Mouse (Mus musculus) kidney, postnatal 0 days (tissue): ENCODE results near the gene Pitpnm3. TPM values are rescaled to one million over a fixed set of nuclear protein-coding genes. Genes with fewer than 3 reads are reported as not detected.
A peak's percentile ranks its signal among the peaks of the same experiment; 100 is the strongest.

Source experiments
- ATAC-seq: fragments of 200-750 bp; cut with Nextera tagmentation; replicated peaks from 2 replicates; pipeline ENCODE4 v1.8.0; 2017; ENCODE audit warnings: low read depth, moderate number of reproducible peaks, moderate TSS enrichment, moderate library complexity; ENCODE audit not compliant: low FRiP score
- DNase-seq: peaks from one replicate; pipeline ENCODE4 v3.0.0-alpha.2; 2016; ENCODE audit warnings: low spot score
- H3K27ac ChIP-seq: fragments of 300-500 bp; sonication (generic); 2 replicates; pipeline ENCODE4 v1.5.1; 2014; ENCODE audit warnings: mild to moderate bottlenecking
- H3K27me3 ChIP-seq: fragments of 300-500 bp; sonication (generic); 2 replicates; pipeline ENCODE4 v1.6.1; 2014; ENCODE audit warnings: low read length, mixed read lengths; ENCODE audit not compliant: insufficient read depth
- H3K36me3 ChIP-seq: fragments of 300-500 bp; sonication (generic); 2 replicates; pipeline ENCODE4 v1.6.1; 2014; ENCODE audit warnings: low read length, mixed read lengths; ENCODE audit not compliant: insufficient read depth
- H3K4me1 ChIP-seq: fragments of 300-500 bp; sonication (generic); replicated peaks from 2 replicates; pipeline ENCODE4 v1.6.1; 2014; ENCODE audit warnings: antibody characterized with exemption, low read length, mixed read lengths; ENCODE audit not compliant: insufficient read depth
- H3K4me2 ChIP-seq: fragments of 300-500 bp; sonication (generic); 2 replicates; pipeline ENCODE4 v1.6.1; 2014; ENCODE audit warnings: mild to moderate bottlenecking, low read length, moderate library complexity, mixed read lengths
- H3K4me3 ChIP-seq: fragments of 300-500 bp; sonication (generic); replicated peaks from 2 replicates; pipeline ENCODE4 v1.5.1; 2014; ENCODE audit warnings: low read depth, low read length
- H3K9ac ChIP-seq: fragments of 300-500 bp; sonication (generic); 2 replicates; pipeline ENCODE4 v1.6.1; 2014; ENCODE audit warnings: low read depth, low read length
- H3K9me3 ChIP-seq: fragments of 300-500 bp; sonication (generic); replicated peaks from 2 replicates; pipeline ENCODE4 v1.6.1; 2016; ENCODE audit warnings: low read length, inconsistent platforms, mixed read lengths
- CTCF ChIP-seq: IDR thresholded peaks from 2 replicates; pipeline ENCODE4 v1.5.1; 2016; ENCODE audit warnings: antibody characterized with exemption, low read depth, mild to moderate bottlenecking, moderate library complexity
- WGBS: fragments of 180-500 bp; shearing (Covaris S2); extraction: QIAGEN DNeasy Blood & Tissue Kit; methylation state at CpG from one replicate; pipeline ENCODE4 v1.1.7; 2014; 5-methylcytosine and 5-hydroxymethylcytosine counted together
- polyA plus RNA-seq: library from polyadenylated mRNA; unstranded; fragments of >200 nt; fragmentation: Nextera tagmentation; extraction: Ambion mirVana; gene quantifications from 2 replicates; pipeline ENCODE4 v1.2.1, GENCODE M21; 2015

Gene Pitpnm3
- polyA plus RNA-seq, 1 experiment from 2014 or later, result 0.42 TPM

DNA sequence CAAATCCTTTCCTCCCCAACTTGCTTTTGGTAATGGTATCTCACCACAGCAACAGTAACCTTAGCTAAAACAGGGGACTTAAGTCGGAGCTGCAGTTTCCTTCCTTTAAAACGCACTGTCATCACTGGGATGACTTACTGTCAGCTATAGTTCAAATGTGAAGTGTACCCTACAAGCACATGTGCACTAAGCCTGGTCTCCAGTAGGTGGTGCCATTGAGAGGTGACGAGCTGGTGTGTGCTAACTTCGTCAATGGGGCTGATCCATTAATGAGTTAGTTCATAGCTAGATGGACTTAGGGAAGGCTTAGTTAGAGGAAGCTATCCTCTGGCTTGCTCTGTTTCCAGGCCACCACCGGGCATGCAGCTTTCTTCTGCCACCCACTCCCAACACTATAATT lies 82.9 kb downstream of the Pitpnm3 start:
- Histone ChIP-seq H3K27me3 (no peaks in the 10 kb centered on the region; the same call in 1 of the 2 replicates), H3K4me1 (peaks cover 14% of the 10 kb centered on the region), H3K4me3 (no peak overlapping the region), H3K4me2 (no peak overlapping the region), H3K27ac (no peak overlapping the region), H3K9ac (no peak overlapping the region), H3K36me3 (no peaks in the 10 kb centered on the region), H3K9me3 (no peaks in the 10 kb centered on the region)
- TF ChIP-seq CTCF, result peak; percentile 87
- peak; percentile 72 for DNase-seq
- WGBS, result 17% methylated on average over 5 of the region's 5 CpGs
- 0 out of 2 replicates have a peak, but pooled peaks have one; percentile 18 for ATAC-seq

- Histone ChIP-seq H3K4me3 (no peak overlapping the region), H3K9me3 (no peaks in the 10 kb centered on the region), H3K36me3 (no peaks in the 10 kb centered on the region), H3K4me2 (no peak overlapping the region), H3K27ac (no peak overlapping the region), H3K9ac (no peak overlapping the region), H3K4me1 (peaks cover 14% of the 10 kb centered on the region), H3K27me3 (no peaks in the 10 kb centered on the region; the same call in 1 of the 2 replicates)
- no peak for TF ChIP-seq CTCF
- 48% methylated on average over 3 of the region's 3 CpGs for WGBS
- no peak for DNase-seq
- ATAC-seq, result no peak
Measured at GRCm38 (mm10) chr11:72052221-72052620, 83.4 kb downstream of the Pitpnm3 start.

DNA sequence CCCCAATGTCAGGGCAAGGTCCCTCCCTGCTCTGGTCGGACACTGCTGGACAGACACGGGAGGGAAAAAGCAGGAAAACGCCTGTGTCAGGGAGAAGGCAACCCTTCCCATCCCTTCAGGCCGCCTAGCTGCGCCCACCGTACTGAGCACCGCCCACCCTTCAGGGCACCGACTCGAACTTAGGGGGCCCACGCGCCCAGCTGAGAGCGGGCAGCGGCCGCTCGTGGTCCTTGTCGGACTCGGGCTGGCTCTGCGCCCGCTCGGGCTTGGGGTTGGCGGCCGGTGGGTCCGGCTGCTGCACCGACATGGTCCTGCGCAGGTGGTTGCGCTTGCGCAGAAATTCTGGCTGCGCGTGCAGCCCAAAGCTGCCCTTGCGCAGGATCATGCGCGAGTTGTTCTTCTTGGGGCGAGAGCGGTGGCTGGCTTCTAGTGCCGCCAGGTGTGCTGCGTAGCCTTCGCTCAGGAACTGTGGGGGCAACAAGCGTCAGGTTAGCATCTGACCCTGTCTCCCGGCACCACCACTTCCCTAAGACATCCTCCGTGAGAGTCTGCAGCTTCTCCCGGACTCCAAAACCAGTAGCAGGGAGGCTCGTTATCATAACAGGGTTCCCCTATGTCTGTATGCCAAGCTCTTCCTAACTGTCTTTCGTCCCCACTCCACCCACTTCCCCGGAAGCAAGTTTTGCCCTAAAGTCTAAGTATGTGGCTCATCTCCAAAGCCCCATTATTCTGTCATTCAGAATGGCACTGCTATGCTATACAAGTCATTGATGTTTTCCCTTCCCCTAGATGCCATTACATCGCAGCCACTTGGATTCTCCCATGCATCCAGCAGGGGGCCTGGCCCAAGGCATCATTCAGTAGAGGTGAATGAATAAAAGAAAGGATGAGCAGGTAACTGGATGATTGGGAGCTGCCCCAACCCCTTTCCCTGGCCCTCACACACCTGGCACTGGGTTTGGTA lies 84.4 kb downstream of the Pitpnm3 start:
- 0 out of 2 replicates have a peak, but pooled peaks cover 4% of the 10 kb centered on the region for H3K36me3 ChIP-seq
- ATAC-seq, result 0 out of 2 replicates have a peak, but pooled peaks have one; percentile 8
- WGBS, result under 1% methylated on average over 44 of the region's 45 CpGs
- TF ChIP-seq CTCF, result peak; percentile 64
- peak overlapping the region; percentile 86 for H3K4me2 ChIP-seq
- peak overlapping the region; percentile 31; the same call in 1 of the 2 replicates for H3K9ac ChIP-seq
- H3K4me1 ChIP-seq, result peaks cover 14% of the 10 kb centered on the region
- H3K4me3 ChIP-seq, result peak overlapping the region; percentile 38
- no peaks in the 10 kb centered on the region; the same call in 1 of the 2 replicates for H3K27me3 ChIP-seq
- no peak overlapping the region for H3K27ac ChIP-seq
- peak; percentile 57 for DNase-seq
- no peaks in the 10 kb centered on the region for H3K9me3 ChIP-seq

DNA sequence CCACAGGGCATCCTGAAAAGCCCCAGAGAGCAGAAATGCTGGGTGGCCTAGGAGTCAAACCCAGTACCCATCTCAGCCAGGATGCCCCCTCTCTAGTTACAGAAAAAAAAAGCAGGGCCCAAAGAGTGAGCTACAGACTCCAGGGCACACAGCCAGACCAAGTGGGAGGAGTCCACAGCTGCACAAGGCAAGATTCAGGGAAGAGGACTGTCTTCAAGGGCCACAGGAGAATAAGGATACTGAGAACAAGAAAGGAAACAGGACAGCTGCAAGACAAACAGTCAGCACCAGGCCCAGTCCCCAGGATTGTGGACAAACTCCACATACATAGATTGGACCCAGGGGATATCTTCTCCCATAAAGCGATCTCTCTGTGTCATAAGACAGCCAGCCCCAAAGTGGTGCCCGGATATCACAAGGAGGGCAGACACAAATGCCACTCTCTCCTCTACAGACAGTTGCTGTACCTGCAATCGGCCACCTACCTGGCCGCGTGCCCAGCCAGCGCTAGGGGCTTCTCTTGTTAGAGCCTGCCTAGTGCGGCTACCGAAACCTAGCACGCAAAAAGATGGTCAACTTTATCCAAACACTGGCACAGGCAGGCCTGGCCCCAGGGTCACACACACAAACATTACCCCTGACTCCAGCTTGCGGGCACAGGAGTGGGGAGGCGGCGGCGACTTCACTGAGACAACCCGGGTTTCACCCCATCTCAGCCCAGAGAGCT lies 85.2 kb downstream of the Pitpnm3 start:
- peak; percentile 16 for DNase-seq
- no peak overlapping the region for H3K9ac ChIP-seq
- H3K36me3 ChIP-seq, result 0 out of 2 replicates have a peak, but pooled peaks cover 4% of the 10 kb centered on the region
- peaks cover 14% of the 10 kb centered on the region for H3K4me1 ChIP-seq
- no peaks in the 10 kb centered on the region for H3K9me3 ChIP-seq
- no peak for ATAC-seq
- peak overlapping the region; percentile 86 for H3K4me2 ChIP-seq
- no peak overlapping the region for H3K27ac ChIP-seq
- H3K4me3 ChIP-seq, result peak overlapping the region; percentile 38
- no peaks in the 10 kb centered on the region; the same call in 1 of the 2 replicates for H3K27me3 ChIP-seq
- no peak for TF ChIP-seq CTCF
- whole genome bisulfite sequencing, result 22% methylated on average over 14 of the region's 14 CpGs

DNA sequence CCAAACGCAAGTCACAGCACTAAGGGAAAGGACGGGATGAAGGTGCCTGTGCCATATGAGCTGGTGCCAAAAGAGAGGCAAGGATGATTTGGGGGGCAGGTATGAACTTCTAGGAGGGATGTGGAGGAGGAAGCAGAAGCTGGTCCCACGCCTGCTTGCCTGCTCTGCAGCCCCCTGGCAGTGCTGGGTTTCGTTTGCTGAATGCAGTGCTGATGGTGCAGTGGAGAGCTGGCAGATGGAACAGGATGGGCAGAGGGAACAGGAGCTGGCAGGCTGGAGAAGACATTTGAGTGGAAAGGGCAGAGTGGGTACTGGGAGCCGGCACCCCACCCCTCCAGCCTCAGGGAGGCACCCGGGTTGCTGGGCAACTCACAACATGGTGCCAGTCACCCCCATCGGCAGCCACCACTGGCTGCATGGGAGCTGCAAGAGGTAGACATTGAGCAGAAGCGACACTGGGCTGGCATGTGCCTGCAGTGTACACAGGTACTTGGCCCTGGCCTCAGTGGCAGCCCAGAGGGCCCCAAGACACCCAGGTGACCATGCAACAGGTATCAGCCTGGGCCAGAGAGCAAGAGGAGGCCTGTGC lies 86.3 kb downstream of the Pitpnm3 start:
- no peaks in the 10 kb centered on the region; the same call in 1 of the 2 replicates for H3K27me3 ChIP-seq
- WGBS, result 75% methylated on average over 8 of the region's 8 CpGs
- ATAC-seq, result no peak

GRCm38 (mm10) chr11:72048730-72049129 lies 86.8 kb downstream of the Pitpnm3 start:
- no peak for DNase-seq
- Histone ChIP-seq H3K27me3 (no peaks in the 10 kb centered on the region; the same call in 1 of the 2 replicates), H3K36me3 (0 out of 2 replicates have a peak, but pooled peaks cover 7% of the 10 kb centered on the region), H3K9me3 (no peaks in the 10 kb centered on the region), H3K4me2 (no peak overlapping the region), H3K4me1 (peaks cover 15% of the 10 kb centered on the region), H3K9ac (no peak overlapping the region), H3K27ac (no peak overlapping the region), H3K4me3 (no peak overlapping the region)
- WGBS, result 75% methylated on average over 6 of the region's 6 CpGs
- no peak for TF ChIP-seq CTCF
- no peak for ATAC-seq

More for the DNA sequence above, 86.3 kb downstream of the Pitpnm3 start:
- Histone ChIP-seq H3K4me3 (no peak overlapping the region), H3K36me3 (0 out of 2 replicates have a peak, but pooled peaks cover 7% of the 10 kb centered on the region), H3K4me1 (peaks cover 14% of the 10 kb centered on the region), H3K9ac (no peak overlapping the region), H3K4me2 (no peak overlapping the region), H3K9me3 (no peaks in the 10 kb centered on the region), H3K27ac (no peak overlapping the region)
- TF ChIP-seq CTCF, result no peak
- DNase-seq, result no peak
